Comparison of ENCODE assay signal across 8 mouse cellular contexts in the genomic region with DNA sequence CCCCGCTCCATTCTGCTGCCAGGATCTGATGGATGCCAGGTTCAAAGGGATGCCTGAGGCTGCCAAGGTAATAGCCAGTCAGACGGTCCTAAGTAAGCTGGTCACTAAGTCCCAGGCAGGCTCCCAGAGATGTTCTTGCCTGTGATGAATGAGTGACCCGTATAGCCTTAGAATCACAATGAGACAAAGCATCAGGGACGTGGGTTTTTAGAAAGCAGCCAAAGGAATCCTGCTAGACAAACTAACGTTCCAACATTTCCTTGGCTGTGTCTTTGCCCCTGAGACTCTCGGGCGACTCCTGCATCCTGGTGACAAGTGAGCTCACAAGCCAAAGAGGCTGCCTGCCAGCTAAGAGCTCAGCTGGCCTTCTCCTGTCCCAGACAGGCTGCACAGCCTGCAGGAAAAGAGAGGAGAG. TPM values are rescaled to one million over a fixed set of nuclear protein-coding genes. Genes with fewer than 3 reads are reported as not detected.
DNase-seq lines count a peak whose midpoint lies in the region; ATAC-seq and TF ChIP-seq lines count a peak whose summit lies in the region.
"Had no signal": no experiment of that assay in that cellular context is flagged by ENCODE, and none has a peak within 500 bp of the region (broad histone marks: within the 10 kb centered on the region; RNA-seq: fewer than 3 reads in every experiment).

No protein-coding gene starts in this region.

- no peak overlapping the region for H3K4me2 ChIP-seq in midbrain, embryonic 16.5 days (ENCODE audit: low read length)
- H3K4me2 ChIP-seq in midbrain, embryonic 11.5 days, result no peak overlapping the region
- H3K4me2 ChIP-seq: limb, embryonic 12.5 days had no signal

- TF ChIP-seq CTCF in cortical plate, adult 2 months (IDR thresholded peaks at IDR 0.05; ENCODE audit: extremely low read depth, insufficient read depth, low read length), result no peak

- H3K9ac ChIP-seq in midbrain, embryonic 16.5 days (ENCODE audit: low read depth, low read length), result no peak overlapping the region
- no peak overlapping the region for H3K9ac ChIP-seq in midbrain, embryonic 11.5 days (ENCODE audit: low read length)
- H3K9ac ChIP-seq: limb, embryonic 12.5 days had no signal

- no peak for DNase-seq in midbrain, embryonic 11.5 days (ENCODE audit: low spot score, missing footprints)
- peak; percentile 66 for DNase-seq in heart, postnatal 25 days (ENCODE audit: low spot score)
- DNase-seq in lung, postnatal 36 days, result peak; percentile 37
- no peak for DNase-seq in urinary bladder, postnatal 10 days (ENCODE audit: low spot score)
- DNase-seq in urinary bladder, postnatal 4 days (ENCODE audit: low spot score in 2 of 2), result no peak

- no peak overlapping the region for H3K4me3 ChIP-seq in midbrain, embryonic 16.5 days (ENCODE audit: low read depth, low read length)
- H3K4me3 ChIP-seq in midbrain, embryonic 11.5 days (ENCODE audit: low read depth, low read length), result no peak overlapping the region
- no peak overlapping the region for H3K4me3 ChIP-seq in cortical plate, adult 2 months (ENCODE audit: insufficient read depth, low read length)
- H3K4me3 ChIP-seq: limb, embryonic 12.5 days had no signal

- H3K27ac ChIP-seq in midbrain, embryonic 16.5 days (ENCODE audit: low read length), result no peak overlapping the region
- no peak overlapping the region for H3K27ac ChIP-seq in midbrain, embryonic 11.5 days (ENCODE audit: low read depth, low read length)
- 0 out of 2 replicates have a peak overlapping the region, but pooled peaks have one; percentile 44 for H3K27ac ChIP-seq in cortical plate, adult 2 months (ENCODE audit: insufficient read depth, low read length)
- H3K27ac ChIP-seq: limb, embryonic 12.5 days had no signal

- peaks cover 17% of the 10 kb centered on the region for H3K4me1 ChIP-seq in midbrain, embryonic 16.5 days (ENCODE audit: control insufficient read depth, insufficient read depth, low read length)
- peaks cover 1% of the 10 kb centered on the region for H3K4me1 ChIP-seq in midbrain, embryonic 11.5 days (ENCODE audit: control insufficient read depth, insufficient read depth, low read length)
- H3K4me1 ChIP-seq in cortical plate, adult 2 months (ENCODE audit: control insufficient read depth, insufficient read depth, low read length), result peaks cover 2% of the 10 kb centered on the region; the same call in 1 of the 2 replicates

- 62% methylated on average over 7 of the region's 7 CpGs for WGBS in midbrain, embryonic 16.5 days
- WGBS in midbrain, embryonic 11.5 days, result 80% methylated on average over 7 of the region's 7 CpGs

- peaks cover 31% of the 10 kb centered on the region for H3K36me3 ChIP-seq in midbrain, embryonic 16.5 days (ENCODE audit: control insufficient read depth, insufficient read depth, low read length)
- peaks cover 15% of the 10 kb centered on the region for H3K36me3 ChIP-seq in midbrain, embryonic 11.5 days (ENCODE audit: control insufficient read depth, insufficient read depth, low read length)

- peak; percentile 76 for ATAC-seq in midbrain, embryonic 16.5 days
- no peak for ATAC-seq in midbrain, embryonic 11.5 days (ENCODE audit: low FRiP score)

- no peak for TF ChIP-seq POLR2A in cortical plate, adult 2 months (IDR thresholded peaks at IDR 0.05; ENCODE audit: extremely low read depth, insufficient read depth, low read length)

- no peaks in the 10 kb centered on the region for H3K27me3 ChIP-seq in midbrain, embryonic 16.5 days (ENCODE audit: control insufficient read depth, insufficient read depth, low read depth, low read length)
- H3K27me3 ChIP-seq in midbrain, embryonic 11.5 days (ENCODE audit: control insufficient read depth, insufficient read depth, low read length), result no peaks in the 10 kb centered on the region
- H3K27me3 ChIP-seq: limb, embryonic 12.5 days had no signal

- no peaks in the 10 kb centered on the region for H3K9me3 ChIP-seq in midbrain, embryonic 16.5 days (replicated peaks; ENCODE audit: control insufficient read depth, low read length, poor library complexity, severe bottlenecking)
- H3K9me3 ChIP-seq in midbrain, embryonic 11.5 days (ENCODE audit: control insufficient read depth, low read length), result no peaks in the 10 kb centered on the region
- H3K9me3 ChIP-seq: limb, embryonic 12.5 days had no signal

- intact Hi-C loops in heart, postnatal 25 days (cut with DNase I), result loop anchor here (5.0 kb wide), 1 partner anchor 123 kb away; no protein-coding TSS in a partner anchor

RNA-seq across cellular contexts. Expression of a gene that starts 59.0 kb away (rescaled TPM):
- polyA plus RNA-seq in midbrain, embryonic 16.5 days (2015; fragmentation: Nextera tagmentation; extraction: Ambion mirVana), result 34.2 and 35.4 TPM in 2 replicates
- polyA plus RNA-seq in midbrain, embryonic 11.5 days (2014; fragmentation: Nextera tagmentation; extraction: Ambion mirVana), result 13.8 TPM in 2 replicates
- polyA plus RNA-seq in cortical plate, adult 2 months (2012; rRNA removed), result 19.4 and 20.6 TPM in 2 replicates
- 10 to 100 TPM in 1 of 2 experiments, 1 to 10 TPM in 1; 7.8 to 10.4 TPM for total RNA-seq in heart, postnatal 25 days (2021)

Comparison
In these comparisons a context has a peak if more than half of its experiments do, and no peak if none do; other contexts are left out.
1. DNase-seq: peak in heart, postnatal 25 days (single experiment) and lung, postnatal 36 days (single experiment); none in midbrain, embryonic 11.5 days (single experiment), urinary bladder, postnatal 10 days (single experiment) and urinary bladder, postnatal 4 days (0 of 2).